Mouse (Mus musculus) cerebellum, postnatal 10 days (tissue): ENCODE results near the gene Nt5c2.
A peak's percentile ranks its signal among the peaks of the same experiment; 100 is the strongest.

ENCODE experiments used
- DNase-seq, 2 experiments: peaks; one replicate each; pipeline ENCODE4 v3.0.0; 2021; ENCODE audit warnings: mixed read lengths in 2 of 2

Gene Nt5c2

DNA sequence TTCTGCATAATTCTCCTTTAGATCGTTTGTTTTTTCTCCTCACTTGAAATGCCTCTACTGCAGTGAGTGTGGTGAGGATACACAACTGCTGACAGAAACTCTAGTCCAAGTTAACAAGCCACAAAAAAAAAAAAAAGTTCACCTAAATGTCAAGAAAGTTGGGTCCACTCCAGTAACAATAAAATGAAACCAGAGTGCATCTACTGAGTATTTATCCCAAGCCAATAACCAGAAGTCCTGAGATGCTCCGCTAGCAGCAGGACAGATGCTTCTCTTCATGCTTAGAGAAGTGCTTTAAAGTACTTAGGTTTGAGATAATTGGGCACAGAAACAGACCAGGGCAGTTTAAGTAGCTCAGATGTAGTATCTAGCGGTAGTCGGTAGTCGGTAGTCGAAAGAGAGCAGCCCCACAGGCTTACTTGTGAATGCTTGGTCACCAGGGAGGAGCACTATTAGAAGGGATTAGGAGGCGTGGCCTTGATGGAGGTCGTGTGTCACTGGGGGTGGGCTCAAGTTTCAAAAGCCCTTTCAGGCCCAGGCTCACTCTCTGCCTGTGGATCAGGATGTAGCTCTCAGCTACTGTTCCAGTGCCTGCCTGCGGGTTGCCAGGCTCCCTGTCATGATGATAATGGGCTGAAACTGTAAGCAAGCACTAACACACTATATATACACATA, 99.4 kb downstream of the Nt5c2 start:
- no peak for DNase-seq

GRCm38 (mm10) chr19:46913626-46914025, 101.3 kb downstream of the Nt5c2 start:
- DNase-seq = no peak

DNA sequence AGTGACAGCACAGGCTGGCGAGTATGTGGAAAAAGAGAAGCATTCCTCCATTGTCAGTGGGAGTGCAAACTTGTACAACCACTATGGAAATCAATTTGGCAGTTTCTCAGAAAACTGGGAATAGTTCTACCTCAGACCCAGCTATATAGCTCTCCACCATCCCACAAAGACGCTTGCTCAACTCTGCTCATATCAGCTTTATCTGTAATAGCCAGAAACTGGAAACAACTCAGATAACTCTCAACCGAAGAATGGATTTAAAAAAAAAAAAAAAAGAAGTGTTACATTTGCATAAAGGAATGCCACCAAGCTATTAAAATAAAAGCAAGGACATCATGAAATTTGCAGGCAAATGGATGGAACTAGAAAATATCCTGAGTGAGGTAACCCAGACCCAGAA, 103.5 kb downstream of the Nt5c2 start:
- no peak for DNase-seq

DNA sequence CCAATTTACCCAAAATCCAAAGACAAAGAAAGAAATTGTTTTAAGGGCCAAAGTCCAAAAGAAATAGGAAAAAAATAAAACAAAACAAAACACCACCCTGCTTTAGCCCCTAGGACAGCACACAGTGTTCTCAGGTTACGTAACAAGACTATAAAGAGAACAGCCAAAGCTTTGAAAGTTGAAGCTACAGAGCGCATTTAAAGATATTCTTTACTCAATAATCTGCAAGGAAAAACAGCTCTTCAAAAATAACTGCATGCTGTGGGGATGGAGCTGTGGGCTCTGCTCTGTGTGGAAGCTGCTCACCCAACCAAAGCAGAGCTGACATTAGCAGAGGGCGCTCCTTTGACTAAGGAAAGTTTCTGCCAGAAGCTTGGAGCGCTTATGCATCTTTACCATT, 106.0 kb downstream of the Nt5c2 start:
- no peak for DNase-seq

- no peak for DNase-seq
Measured at GRCm38 (mm10) chr19:46908207-46908606, 106.7 kb downstream of the Nt5c2 start.

- no peak for DNase-seq
Measured at GRCm38 (mm10) chr19:46905971-46906370, 109.0 kb downstream of the Nt5c2 start.

- DNase-seq = no peak
Measured at GRCm38 (mm10) chr19:46905383-46905782, 109.6 kb downstream of the Nt5c2 start.

DNA sequence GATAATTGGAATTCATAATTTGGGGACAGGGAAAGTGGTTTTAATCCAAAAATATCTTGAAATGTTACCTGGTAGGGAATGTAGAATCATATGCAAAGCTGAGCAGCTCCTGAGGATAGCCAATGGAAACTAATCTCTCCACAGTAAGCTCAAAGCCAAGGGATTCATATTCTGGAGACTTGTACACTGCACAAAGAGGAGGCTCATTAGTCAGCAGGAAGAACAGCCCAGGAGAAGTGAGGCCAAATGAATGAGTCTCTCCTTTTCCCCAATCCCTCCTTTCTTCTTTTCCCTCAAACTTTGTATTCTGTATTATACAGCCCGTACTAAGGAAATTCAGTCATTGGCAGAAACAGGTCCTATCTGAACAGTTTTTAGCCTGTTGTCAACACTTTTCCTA, 110.0 kb downstream of the Nt5c2 start:
- DNase-seq = no peak

DNA sequence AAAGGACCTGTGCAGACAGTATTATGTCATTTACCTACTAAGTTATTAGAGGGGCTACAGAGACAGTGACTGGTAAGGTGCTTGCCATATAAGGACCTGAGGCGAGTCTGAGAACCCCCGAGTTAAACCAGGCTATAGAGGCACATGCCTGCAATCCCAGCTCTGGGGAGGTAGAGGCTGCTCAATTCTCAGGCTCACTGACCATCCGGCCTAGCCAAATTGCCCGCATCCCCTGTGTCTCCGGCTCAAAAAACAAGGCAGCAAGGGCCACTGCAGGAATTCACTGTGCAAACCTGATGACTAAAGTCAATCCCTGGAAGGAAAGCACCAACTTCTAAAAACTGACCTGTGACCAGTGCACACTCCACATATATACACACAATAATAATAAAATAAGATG, 111.6 kb downstream of the Nt5c2 start:
- no peak for DNase-seq

DNA sequence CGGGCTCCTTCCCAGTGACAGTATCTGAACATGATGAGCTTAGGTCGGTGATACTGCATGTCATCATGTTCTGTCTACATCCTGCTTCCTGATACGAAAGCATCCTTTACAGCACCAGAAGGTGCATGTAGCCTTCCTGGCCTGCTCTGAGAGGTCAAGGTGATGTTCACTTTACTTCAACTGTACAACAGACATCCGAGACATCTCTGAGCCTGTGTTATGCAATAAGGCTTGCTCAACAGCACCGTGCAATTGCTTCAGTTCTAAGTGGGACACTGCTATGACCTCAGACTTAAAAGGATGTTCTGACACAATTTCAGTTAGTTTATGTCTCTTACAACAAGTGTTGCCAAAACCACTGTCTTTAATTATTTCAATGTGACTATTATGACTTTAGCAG, 113.6 kb downstream of the Nt5c2 start:
- no peak for DNase-seq

DNA sequence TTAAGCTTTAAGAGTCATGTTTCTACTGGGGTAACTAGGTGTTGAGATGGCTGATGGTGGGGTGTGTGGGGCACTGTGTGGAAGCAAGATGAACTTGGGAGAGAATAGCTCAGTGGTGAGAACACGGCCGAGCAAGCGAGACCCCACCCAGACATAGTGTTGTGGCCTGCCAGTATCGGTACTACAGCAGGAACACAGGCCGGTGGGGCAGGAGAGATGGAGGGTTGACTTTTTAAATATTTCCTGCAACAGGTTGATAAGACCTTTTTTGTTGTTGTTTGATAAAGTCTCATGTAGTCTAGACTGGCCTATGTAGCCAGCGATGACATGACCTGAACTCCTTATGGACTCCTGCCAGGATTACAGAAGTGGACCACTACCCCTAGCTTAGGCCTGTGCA, 114.2 kb downstream of the Nt5c2 start:
- no peak for DNase-seq

DNA sequence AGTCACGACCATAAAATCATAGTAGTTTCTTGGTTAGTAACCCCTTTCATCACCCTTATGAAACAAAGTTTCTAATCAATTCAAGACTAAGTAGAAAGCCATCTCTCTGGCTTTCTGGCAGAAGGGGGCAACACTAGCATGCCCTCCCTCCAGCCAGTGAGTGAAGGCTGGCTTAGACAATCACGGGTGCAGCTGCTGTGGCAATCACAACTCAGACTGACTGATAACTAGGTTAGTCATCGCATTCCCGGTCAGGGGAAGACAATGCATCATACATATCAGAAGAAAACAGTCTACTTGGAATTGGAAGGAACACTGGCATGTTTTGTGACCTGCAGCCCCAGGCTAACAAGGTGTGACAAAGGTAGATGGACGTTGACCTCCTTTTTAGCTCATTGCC, 115.1 kb downstream of the Nt5c2 start:
- no peak for DNase-seq

GRCm38 (mm10) chr19:46899306-46899705, 115.6 kb downstream of the Nt5c2 start:
- DNase-seq = peak; percentile 35 to 38

- no peak for DNase-seq
Measured at GRCm38 (mm10) chr19:46898222-46898621, 116.7 kb downstream of the Nt5c2 start.

DNA sequence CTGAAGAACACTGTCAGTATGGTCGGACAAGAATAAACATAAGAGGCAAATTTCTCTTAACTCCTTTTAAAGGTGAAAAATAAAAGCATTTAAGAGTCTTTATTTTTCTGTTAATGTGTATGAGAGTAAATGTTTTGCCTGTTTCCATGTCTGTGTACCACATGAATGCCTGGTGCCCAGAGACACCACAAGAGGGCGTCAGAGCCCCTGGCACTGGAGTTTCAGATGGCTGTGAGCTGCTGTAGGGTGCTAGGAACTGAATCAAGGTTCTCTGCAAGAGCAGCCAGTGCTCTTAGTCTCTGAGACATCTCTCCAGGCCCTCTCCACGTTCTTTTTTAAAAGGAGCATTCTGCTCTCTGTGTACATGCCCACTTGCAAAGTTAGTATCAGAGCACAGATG, 117.8 kb downstream of the Nt5c2 start:
- DNase-seq = no peak

DNA sequence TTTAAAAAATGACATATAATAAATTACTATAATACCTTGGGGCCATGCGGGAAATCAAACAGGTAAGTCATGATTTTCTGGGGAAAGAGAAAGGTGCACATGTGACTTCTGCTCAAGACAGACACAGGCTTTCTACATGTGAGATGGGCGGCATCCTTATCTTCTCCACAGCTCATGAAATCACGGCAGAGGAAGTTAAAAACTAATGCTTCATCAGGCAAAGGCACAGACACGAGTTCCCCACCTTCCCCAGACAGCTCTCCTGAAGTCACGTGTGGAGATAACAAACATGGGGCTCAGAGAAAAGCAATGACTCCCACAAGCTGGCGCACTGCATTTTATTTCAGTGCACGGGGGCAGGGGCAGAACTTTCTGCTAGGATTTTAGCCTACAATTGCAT, 121.5 kb downstream of the Nt5c2 start:
- no peak for DNase-seq

GRCm38 (mm10) chr19:46892856-46893255, 122.1 kb downstream of the Nt5c2 start:
- no peak for DNase-seq

- DNase-seq = no peak
Measured at GRCm38 (mm10) chr19:46890657-46891056, 124.3 kb downstream of the Nt5c2 start.

GRCm38 (mm10) chr19:46889666-46890065, 125.3 kb downstream of the Nt5c2 start:
- DNase-seq = no peak

- DNase-seq = no peak
Measured at GRCm38 (mm10) chr19:46887811-46888527, 127.0 kb downstream of the Nt5c2 start.

GRCm38 (mm10) chr19:46886826-46887225, 128.1 kb downstream of the Nt5c2 start:
- DNase-seq = no peak

- no peak for DNase-seq
Measured at GRCm38 (mm10) chr19:46885365-46885764, 129.6 kb downstream of the Nt5c2 start.

GRCm38 (mm10) chr19:46879876-46880275, 135.1 kb downstream of the Nt5c2 start:
- no peak for DNase-seq

- peak; percentile 91 to 92 for DNase-seq
Measured at GRCm38 (mm10) chr19:46878346-46878745, 136.6 kb downstream of the Nt5c2 start.

DNA sequence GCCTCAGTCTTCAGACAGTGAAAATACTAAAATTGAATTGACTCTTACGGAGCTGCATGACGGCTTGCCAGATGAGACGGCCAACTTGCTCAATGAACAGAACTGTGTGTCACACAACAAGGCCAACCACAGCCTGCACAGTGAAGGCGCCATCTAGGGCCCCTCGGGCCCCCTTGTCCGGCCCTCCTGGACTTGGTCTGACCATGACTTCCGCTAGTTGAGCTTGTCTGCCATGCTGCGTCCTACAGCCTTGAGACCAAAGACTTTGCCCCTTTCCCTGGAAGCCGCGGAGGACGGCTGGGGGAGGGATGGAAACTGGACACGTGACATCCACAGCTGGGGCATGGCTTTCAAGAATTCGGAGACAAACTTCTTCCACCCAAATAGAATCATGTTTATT, 137.1 kb downstream of the Nt5c2 start:
- DNase-seq = no peak
